Mouse (Mus musculus): ENCODE measurements around the gene Srgap2. TPM values are rescaled to one million over a fixed set of nuclear protein-coding genes. Genes with fewer than 3 reads are reported as not detected.

Gene Srgap2
- total and polyA plus RNA-seq, 2 experiments from 2014 or later: 24.5 to 69.3 TPM

DNA sequence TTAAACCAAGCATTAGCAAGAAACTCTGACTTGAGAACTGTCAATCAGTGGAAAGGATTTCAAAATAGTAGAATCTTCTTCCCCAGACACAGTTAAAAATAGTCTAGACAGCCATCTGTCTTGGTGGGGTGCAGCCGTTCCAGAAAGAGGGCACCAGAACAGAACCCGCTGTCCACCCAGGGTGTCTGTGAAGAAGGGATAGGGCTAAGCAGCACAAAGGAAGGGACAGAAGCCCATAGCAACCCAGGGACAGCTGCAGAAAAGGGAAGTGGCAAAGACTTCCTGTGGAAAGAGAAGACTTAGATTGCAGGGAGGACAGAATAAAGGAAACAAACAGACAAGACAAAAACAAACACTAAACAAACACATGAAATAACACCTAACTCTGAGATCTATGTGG is 34.8 kb downstream of the Srgap2 start:
- Histone ChIP-seq H3K4me2 (ENCODE audit: low read depth, low read length) (0 out of 2 replicates have a peak overlapping the region, but pooled peaks have one; percentile 16), H3K9ac (replicated peaks; ENCODE audit: low read length) (no peak overlapping the region), H3K4me1 (ENCODE audit: insufficient read depth, low read length) (peaks cover 24% of the 10 kb centered on the region), H3K9me3 (ENCODE audit: low read length) (no peaks in the 10 kb centered on the region), H3K27me3 (ENCODE audit: insufficient read depth, low read length) (no peaks in the 10 kb centered on the region), H3K36me3 (ENCODE audit: insufficient read depth, low read length) (no peaks in the 10 kb centered on the region), H3K27ac (0 out of 2 replicates have a peak overlapping the region, but pooled peaks have one; percentile 26), H3K4me3 (ENCODE audit: low read length) (no peak overlapping the region)
- 23% methylated on average over 2 of the region's 2 CpGs for WGBS
- ATAC-seq: no peak
- no peak for DNase-seq (ENCODE audit: low spot score)
- no peak for TF ChIP-seq CTCF (IDR thresholded peaks at IDR 0.05; ENCODE audit: low read depth)

DNA sequence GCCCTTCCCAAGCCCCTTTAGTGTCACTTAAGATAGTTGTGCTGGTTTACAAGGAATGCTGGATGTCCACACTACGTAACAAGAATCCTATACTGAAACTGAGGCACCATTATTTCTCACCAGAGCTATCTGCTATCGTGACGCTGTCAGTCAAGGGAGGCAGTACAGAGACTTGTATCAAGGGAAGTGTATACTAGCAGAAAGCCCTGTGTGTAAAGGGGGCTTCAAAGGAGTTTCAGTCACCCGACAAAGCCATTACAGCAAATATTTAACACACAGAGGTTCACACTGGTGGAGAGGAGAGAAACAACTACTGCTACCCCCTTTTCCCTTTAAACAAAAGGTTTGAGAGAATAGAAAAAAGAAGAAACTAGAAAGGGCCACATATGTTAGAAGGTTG is 35.6 kb downstream of the Srgap2 start:
- peaks cover 24% of the 10 kb centered on the region for H3K4me1 ChIP-seq (ENCODE audit: insufficient read depth, low read length)
- TF ChIP-seq CTCF (IDR thresholded peaks at IDR 0.05; ENCODE audit: low read depth): no peak
- H3K4me3 ChIP-seq (ENCODE audit: low read length): no peak overlapping the region
- DNase-seq (ENCODE audit: low spot score) (peak; percentile 37), ATAC-seq (no peak)
- WGBS: 33% methylated on average over 4 of the region's 4 CpGs
- no peaks in the 10 kb centered on the region for H3K9me3 ChIP-seq (ENCODE audit: low read length)
- H3K9ac ChIP-seq (replicated peaks; ENCODE audit: low read length): no peak overlapping the region
- no peaks in the 10 kb centered on the region for H3K27me3 ChIP-seq (ENCODE audit: insufficient read depth, low read length)
- H3K36me3 ChIP-seq (ENCODE audit: insufficient read depth, low read length): no peaks in the 10 kb centered on the region
- no peak overlapping the region for H3K4me2 ChIP-seq (ENCODE audit: low read depth, low read length)
- 0 out of 2 replicates have a peak overlapping the region, but pooled peaks have one; percentile 48 for H3K27ac ChIP-seq

DNA sequence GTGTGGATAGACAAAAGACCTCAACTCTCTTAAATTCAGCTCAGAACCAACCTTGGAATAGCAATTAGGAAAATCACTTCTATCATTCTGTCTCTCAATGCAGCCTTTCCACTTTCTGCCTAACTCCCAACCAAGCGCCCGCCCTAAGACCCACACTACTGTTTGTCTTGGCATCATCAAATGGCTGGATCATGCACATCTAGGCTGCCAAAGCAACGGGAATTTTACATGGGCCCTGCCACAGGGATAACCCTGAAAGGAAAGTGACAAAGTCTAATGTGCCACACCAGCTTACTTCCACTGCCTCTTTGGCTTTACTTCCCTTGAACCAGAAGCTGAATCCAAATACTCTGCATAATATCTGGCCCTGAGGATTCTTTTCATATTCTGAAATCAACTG is 37.8 kb downstream of the Srgap2 start:
- DNase-seq (ENCODE audit: low spot score) (no peak), ATAC-seq (no peak)
- TF ChIP-seq CTCF (IDR thresholded peaks at IDR 0.05; ENCODE audit: low read depth): no peak
- Histone ChIP-seq H3K4me1 (ENCODE audit: insufficient read depth, low read length) (peaks cover 21% of the 10 kb centered on the region), H3K9ac (replicated peaks; ENCODE audit: low read length) (no peak overlapping the region), H3K27ac (no peak overlapping the region), H3K9me3 (ENCODE audit: low read length) (no peaks in the 10 kb centered on the region), H3K27me3 (ENCODE audit: insufficient read depth, low read length) (no peaks in the 10 kb centered on the region), H3K4me2 (ENCODE audit: low read depth, low read length) (no peak overlapping the region), H3K4me3 (ENCODE audit: low read length) (no peak overlapping the region), H3K36me3 (ENCODE audit: insufficient read depth, low read length) (no peaks in the 10 kb centered on the region)
- 69% methylated on average over 3 of the region's 3 CpGs for WGBS

DNA sequence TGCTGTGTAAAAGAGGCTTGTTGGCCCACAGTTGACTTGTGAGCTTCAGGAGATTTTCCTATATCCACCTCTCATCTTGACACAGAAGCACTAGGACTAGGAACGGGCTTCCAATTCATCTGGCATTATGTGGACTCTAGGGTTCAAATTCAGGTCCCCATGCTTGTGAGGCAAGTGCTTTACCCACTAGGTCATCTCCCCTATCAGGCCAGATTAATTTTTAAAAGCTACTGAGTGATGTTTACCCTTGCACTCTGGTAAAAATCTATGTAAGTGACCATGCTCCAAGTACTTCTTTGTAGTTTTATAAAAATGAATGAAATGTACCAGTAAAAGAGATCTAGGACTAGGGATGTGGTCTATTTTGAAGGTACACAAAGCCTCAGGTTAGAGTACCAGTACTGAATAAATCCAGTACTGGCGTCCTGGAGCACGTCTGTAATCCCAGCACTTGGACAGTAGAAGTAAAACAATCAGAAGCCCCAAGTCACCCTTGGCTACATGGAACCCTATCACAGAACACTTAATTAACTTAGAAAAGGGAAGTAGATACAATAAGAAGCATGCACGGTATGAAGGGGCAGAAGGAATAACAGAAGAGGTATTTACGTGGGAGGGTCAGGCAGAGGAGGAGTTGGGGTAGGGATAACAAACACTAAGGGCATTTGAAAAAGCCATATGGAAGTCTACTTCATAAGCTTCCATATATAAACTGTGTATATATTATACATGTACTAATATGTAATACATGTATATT is 40.9 kb downstream of the Srgap2 start:
- H3K4me3 ChIP-seq (ENCODE audit: low read length): no peak overlapping the region
- no peak overlapping the region for H3K9ac ChIP-seq (replicated peaks; ENCODE audit: low read length)
- H3K36me3 ChIP-seq (ENCODE audit: insufficient read depth, low read length): no peaks in the 10 kb centered on the region
- TF ChIP-seq CTCF (IDR thresholded peaks at IDR 0.05; ENCODE audit: low read depth): no peak
- no peak overlapping the region for H3K4me2 ChIP-seq (ENCODE audit: low read depth, low read length)
- 74% methylated on average over 5 of the region's 5 CpGs for WGBS
- H3K4me1 ChIP-seq (ENCODE audit: insufficient read depth, low read length): peaks cover 5% of the 10 kb centered on the region; the same call in 1 of the 2 replicates
- no peaks in the 10 kb centered on the region for H3K9me3 ChIP-seq (ENCODE audit: low read length)
- DNase-seq (ENCODE audit: low spot score) (no peak), ATAC-seq (no peak)
- H3K27ac ChIP-seq: no peak overlapping the region
- H3K27me3 ChIP-seq (ENCODE audit: insufficient read depth, low read length): no peaks in the 10 kb centered on the region

DNA sequence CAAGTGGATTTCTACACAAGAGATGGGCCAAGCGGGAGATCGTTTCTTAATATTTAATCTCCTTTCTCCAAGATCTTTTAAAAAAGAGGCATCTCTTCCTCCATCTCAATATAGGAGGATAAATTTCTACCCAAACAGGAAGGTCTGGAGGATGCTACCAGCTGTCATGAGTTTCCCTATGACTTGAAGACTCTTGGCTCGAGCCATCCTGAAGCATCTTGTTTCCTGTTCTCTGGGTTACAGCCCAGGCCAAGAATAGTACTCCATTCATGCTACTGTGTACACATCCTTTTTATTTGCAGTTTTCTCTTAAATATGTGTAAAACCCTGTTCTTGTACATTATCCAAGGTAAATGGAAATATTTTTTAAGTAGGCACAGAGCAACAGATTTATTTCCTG is 44.9 kb downstream of the Srgap2 start:
- H3K4me2 ChIP-seq (ENCODE audit: low read depth, low read length): no peak overlapping the region
- peaks cover 5% of the 10 kb centered on the region; the same call in 1 of the 2 replicates for H3K4me1 ChIP-seq (ENCODE audit: insufficient read depth, low read length)
- H3K9me3 ChIP-seq (ENCODE audit: low read length): no peaks in the 10 kb centered on the region
- no peak overlapping the region for H3K4me3 ChIP-seq (ENCODE audit: low read length)
- no peak for ATAC-seq
- TF ChIP-seq CTCF (IDR thresholded peaks at IDR 0.05; ENCODE audit: low read depth): no peak
- no peaks in the 10 kb centered on the region for H3K36me3 ChIP-seq (ENCODE audit: insufficient read depth, low read length)
- no peak overlapping the region for H3K9ac ChIP-seq (replicated peaks; ENCODE audit: low read length)
- H3K27me3 ChIP-seq (ENCODE audit: insufficient read depth, low read length): no peaks in the 10 kb centered on the region
- no peak overlapping the region for H3K27ac ChIP-seq
- DNase-seq (ENCODE audit: low spot score): no peak
- 81% methylated on average over 3 of the region's 3 CpGs for WGBS

DNA sequence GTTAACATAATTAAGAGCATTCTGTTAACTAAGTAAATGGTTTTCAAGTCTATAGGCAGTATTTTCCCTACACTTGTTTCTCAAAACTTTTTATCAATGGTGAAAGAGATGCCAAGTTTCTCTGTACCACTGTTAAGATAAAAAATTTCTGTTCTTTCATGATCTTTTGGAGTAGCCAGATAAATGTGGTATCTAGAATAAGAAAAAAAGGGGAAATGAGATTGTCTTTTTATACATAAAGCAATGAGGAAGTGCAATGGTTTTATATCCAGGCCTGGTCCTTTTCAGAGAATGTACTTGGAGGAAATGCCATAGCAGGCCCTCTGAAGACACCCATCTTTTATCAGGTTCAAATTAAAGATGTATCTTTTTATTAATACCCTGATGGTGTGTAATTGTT is 45.8 kb downstream of the Srgap2 start:
- Histone ChIP-seq H3K4me1 (ENCODE audit: insufficient read depth, low read length) (peaks cover 5% of the 10 kb centered on the region; the same call in 1 of the 2 replicates), H3K36me3 (ENCODE audit: insufficient read depth, low read length) (no peaks in the 10 kb centered on the region), H3K27ac (no peak overlapping the region), H3K9me3 (ENCODE audit: low read length) (no peaks in the 10 kb centered on the region), H3K4me2 (ENCODE audit: low read depth, low read length) (no peak overlapping the region), H3K4me3 (ENCODE audit: low read length) (no peak overlapping the region), H3K9ac (replicated peaks; ENCODE audit: low read length) (no peak overlapping the region), H3K27me3 (ENCODE audit: insufficient read depth, low read length) (no peaks in the 10 kb centered on the region)
- no peak for TF ChIP-seq CTCF (IDR thresholded peaks at IDR 0.05; ENCODE audit: low read depth)
- no peak for DNase-seq (ENCODE audit: low spot score)
- ATAC-seq: no peak

DNA sequence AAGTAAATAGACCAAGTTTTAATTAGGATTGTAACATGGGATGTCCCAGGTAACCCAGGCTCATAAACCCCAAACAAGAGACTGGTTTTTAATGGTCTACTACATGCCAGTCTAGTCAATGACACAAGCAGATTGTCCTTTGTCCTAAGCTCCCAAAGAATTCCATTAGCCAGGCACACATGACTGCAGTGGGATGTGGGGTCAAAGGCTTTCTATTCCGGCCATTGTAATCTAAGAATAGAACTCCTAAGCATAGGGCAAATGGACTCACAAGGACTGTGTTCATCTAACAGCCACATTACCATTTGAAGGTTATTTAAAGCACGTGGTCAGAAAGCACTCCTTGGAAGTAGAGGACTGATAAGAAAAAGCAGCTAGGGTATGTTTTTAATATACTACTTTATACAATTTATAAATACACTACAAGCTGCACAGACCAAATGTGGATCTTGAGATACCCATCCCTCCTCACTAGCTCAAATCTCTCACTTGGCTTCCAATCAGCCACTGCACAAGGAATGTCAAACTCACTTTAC is 48.3 kb downstream of the Srgap2 start:
- Histone ChIP-seq H3K27ac (no peak overlapping the region), H3K36me3 (ENCODE audit: insufficient read depth, low read length) (no peaks in the 10 kb centered on the region), H3K9ac (replicated peaks; ENCODE audit: low read length) (no peak overlapping the region), H3K4me3 (ENCODE audit: low read length) (no peak overlapping the region), H3K4me1 (ENCODE audit: insufficient read depth, low read length) (peaks cover 9% of the 10 kb centered on the region), H3K27me3 (ENCODE audit: insufficient read depth, low read length) (no peaks in the 10 kb centered on the region), H3K9me3 (ENCODE audit: low read length) (no peaks in the 10 kb centered on the region), H3K4me2 (ENCODE audit: low read depth, low read length) (no peak overlapping the region)
- DNase-seq (ENCODE audit: low spot score) (no peak), ATAC-seq (no peak)
- WGBS: 23% methylated on average over 2 of the region's 2 CpGs
- no peak for TF ChIP-seq CTCF (IDR thresholded peaks at IDR 0.05; ENCODE audit: low read depth)
